Mouse (Mus musculus) megakaryocyte-erythroid progenitor cell, adult 5-6 weeks (primary cell): ENCODE data around the gene Slc38a1. TPM values are rescaled to one million over a fixed set of nuclear protein-coding genes. Genes with fewer than 3 reads are reported as not detected.
"Not testable (repeated sequence)": the region's sequence is repeated elsewhere in the genome, so short reads cannot be mapped to it uniquely, and the experiment has no call there.

Experiments
- ATAC-seq: replicated peaks from 2 replicates; pipeline ENCODE4 v1.8.0; 2016; ENCODE audit warnings: mild to moderate bottlenecking, inconsistent platforms; ENCODE audit not compliant: severe bottlenecking, poor library complexity, low FRiP score, low TSS enrichment
- total RNA-seq, 2 experiments: library from RNA; stranded (forward) in 1 of 2; stranded (reverse) in 1 of 2; fragments of 200-1000, 215-1000 nt in 1 of 2; fragments of >200 nt in 1 of 2; fragmentation: Nextera tagmentation in 1 of 2; gene quantifications; 2 replicates each; pipeline ENCODE4 v1.2.3; 2014 to 2017

Gene Slc38a1
- total RNA-seq, 2 experiments from 2014 or later = 51.3 to 84.0 TPM

DNA sequence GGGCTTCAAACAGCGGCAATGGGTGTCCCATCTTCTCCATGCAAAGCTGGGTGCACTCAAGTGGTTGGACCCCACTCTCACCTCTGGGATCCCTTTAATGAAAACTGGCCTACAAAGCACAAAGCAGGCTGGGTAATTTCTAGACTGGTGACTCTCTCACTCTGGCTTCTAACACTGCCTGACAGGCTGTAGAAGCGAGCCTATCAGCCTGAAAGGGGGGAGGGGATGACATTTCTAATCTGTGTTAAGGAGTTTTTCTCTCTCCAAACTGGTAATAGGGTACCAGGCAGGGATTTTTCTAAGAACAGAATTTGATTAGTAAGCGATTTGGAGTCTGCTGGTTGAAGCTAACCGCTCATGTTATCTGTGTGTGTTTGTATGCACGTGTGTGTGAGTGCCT, 15.8 kb downstream of the Slc38a1 start:
- ATAC-seq = no peak

- ATAC-seq = not testable (repeated sequence)
Observed at GRCm38 (mm10) chr15:96625012-96625411, 17.7 kb downstream of the Slc38a1 start.

DNA sequence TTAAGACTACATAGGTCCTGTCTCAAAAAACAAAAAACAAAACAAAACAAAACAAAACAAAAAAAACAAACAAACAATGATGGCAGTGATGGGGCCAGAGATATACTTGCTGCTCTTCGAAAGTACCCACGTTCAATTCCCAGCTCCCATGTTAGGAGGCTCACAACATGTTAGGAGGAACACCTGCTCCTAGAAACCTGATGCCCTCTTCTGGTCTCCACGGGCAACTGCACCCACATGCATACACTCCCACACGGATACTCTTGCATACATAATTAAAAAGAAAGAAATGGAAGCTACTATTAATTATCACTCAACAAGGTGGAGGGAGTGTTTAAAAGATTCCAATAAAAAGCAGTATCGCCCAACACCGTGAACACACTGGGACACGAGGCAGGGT, 20.3 kb downstream of the Slc38a1 start:
- no peak for ATAC-seq

DNA sequence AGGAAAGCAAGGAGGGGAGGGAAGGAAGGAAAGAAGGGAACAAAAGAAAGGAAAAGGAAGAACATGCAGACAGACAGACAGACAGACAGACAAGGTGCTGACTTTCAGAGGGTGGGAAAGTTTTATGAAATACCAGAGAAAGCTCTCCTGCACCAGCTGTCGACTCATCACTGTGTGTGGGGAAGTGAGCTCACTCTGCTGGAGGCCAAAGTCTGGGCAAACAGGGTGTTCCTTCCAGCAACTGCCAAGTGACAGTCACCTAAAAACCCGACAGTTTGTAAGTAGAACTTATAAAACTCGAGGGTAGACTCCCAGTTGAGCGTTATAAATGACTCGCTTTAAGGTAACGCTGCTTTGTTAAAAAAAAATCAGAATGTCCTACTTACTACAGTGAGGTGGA, 21.0 kb downstream of the Slc38a1 start:
- no peak for ATAC-seq

DNA sequence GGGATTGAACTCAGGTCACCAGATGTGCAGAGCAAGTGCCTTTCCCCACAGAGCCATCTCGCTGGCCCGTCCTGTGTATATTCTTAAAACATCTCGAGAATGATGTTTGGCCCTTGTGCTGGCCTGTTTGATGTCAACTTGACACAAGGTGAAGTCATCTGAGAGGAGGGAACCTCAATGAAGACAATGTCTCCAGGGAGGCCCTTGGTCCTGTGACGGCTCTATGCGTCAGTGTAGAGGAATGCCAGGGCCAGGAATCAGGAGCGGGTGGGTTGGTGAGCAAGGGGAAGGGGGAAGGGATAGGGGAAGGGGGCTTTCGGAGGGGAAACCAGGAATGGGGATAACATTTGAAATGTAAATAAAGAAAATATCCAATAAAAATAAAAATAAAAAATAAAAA, 25.2 kb downstream of the Slc38a1 start:
- no peak for ATAC-seq

- ATAC-seq = no peak
Observed at GRCm38 (mm10) chr15:96608671-96609070, 34.0 kb downstream of the Slc38a1 start.

- ATAC-seq = no peak
Observed at GRCm38 (mm10) chr15:96607422-96607821, 35.3 kb downstream of the Slc38a1 start.

GRCm38 (mm10) chr15:96604282-96604681, 38.4 kb downstream of the Slc38a1 start:
- ATAC-seq = no peak

DNA sequence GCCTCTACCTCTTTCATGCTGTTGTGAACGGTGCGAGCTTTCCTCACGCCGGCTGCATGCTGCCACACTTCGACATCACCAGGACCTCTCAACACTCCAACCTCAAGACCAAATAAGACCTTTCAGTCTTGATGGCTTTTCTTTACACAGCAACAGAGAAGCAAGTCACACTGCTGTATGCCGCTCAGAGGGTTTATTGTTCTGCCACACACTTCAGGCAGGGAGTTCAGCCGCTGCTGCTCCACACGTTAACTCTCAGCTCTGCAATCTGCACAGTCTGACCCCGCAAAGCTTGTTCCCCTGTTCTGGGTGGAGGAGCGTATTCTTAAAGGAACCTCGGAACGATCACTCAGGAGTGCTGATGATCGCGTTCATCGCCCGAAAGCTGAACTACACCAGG, 40.7 kb downstream of the Slc38a1 start:
- no peak for ATAC-seq

DNA sequence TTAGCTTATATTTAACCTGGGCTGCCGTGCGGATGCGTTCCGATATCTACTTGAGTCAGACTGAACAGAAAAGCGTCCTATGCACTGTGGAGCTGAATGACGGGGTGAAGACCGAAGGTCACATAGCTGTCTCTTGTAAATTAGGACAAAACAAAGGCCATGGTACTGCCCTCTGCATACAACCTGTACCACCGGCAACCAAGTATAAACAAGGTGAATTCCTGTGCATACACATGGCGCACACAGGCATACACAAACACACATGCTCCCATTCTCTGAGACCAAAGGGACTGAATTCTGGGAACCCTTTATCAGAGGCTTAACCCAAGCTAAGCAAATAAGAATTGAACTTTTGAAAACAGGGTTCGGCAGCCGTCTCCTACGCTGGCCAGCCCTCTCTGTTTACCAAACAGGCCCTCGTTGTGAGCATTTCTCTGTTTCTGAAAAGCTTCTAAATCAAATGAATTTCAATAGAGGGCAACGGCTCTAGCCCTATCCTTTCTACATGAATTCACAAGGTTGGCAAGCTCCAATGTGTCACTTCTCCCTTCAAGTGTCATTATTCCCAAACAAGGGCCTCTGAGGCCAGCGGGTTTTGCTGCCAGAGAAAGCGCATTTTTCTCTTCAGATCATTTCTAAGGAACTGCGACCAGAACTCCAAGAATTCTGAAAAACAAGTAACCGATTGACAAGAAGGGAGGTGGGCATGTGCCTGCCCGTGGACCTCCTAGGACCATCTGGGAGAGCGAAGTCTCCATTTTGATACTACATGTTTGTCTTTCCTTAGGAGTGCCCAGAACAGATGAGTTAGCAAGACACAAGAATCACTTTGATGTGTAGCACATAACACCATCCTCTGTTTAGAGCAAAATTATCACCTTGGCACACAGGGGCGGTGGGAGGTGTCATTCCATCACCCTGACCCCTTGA, 42.6 kb downstream of the Slc38a1 start:
- ATAC-seq = no peak

DNA sequence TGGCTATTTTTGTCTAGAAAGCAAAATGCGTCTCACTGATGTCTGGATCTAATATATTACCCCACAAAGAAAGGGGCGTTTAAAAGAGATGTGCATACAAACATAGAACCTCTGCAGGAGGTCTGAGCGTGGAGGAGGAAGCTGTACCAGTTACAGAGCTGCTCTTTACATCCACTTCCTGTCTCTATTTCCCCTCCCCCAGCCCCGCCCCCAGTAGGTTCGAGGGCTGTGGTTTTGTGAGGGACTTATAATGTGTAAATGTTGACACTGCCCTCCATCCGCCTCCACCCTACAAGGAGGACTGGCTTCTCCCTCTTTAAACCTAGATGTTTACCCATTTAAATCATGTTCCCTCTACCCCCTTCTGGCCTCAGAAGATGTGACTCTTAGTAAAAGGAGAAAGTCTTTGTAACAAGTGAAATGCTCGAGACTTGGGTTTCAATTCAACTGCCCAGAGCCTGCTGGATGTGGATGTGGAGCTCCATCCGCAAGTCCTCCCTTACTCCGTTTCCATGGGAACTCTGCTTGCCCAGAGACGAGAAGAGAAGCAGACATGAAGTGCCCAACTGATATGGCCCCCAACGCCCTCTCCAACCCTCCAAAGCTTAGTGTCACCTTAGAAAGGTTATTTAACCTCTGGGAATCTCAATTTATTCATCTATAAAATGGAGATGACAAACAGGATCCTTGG, 43.7 kb downstream of the Slc38a1 start:
- no peak for ATAC-seq

- ATAC-seq = no peak
Observed at GRCm38 (mm10) chr15:96597116-96597515, 45.6 kb downstream of the Slc38a1 start.

DNA sequence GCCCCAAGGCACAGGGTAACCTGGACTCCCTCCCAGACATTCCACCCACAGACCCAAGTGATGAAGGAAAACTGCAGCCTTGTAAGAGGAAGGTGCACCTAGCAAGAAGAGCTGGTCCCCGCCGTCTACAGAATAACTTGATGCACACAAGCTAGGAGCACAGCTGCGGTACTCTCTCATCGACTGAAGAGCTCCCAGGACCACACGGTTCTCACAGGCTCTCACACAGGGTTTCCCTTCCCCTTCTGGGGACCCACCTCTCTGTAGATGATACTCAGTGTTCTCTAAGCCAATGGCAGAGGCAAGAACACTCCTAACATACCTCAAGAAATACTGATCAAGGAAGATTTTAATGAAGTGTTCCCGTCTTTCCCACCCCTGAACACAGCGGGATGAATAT, 48.4 kb downstream of the Slc38a1 start:
- ATAC-seq = no peak

DNA sequence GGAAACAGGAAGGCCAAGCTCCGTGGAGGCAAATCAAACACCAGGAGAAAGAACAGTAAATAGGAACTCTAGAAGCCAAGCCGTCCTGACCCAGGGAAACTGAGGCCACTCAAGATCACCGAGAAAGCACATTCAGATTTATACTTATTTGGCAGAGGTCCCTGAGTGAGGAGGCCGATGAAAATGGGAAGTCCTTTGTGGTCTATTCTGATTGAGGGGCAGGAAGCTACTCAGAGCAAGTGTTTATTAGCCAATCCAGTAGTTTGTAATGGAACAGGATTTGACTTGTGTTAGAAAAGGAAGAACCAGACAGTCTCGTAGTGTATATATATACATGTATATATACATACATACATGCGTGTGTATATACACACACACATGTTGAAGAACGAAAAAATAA, 48.8 kb downstream of the Slc38a1 start:
- ATAC-seq = no peak

DNA sequence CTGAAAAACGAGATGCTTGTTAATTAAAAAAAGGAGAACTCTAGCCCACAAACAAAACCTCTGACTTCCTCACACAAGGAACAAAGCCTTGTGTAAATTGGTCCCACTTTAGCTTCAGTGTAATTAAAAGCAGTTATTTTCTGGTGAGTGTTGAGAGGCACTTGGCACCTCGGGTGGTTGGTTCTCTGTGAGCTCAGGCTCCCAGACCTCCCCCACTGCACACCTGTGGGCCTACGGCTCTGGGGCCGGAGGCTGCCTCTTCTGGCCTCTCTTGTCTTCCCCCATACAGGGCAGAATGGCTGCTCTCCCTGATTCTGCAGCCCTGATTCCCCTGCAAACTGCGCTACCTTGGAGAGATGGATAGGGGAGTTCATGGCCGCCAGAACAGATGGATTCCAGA, 49.3 kb downstream of the Slc38a1 start:
- no peak for ATAC-seq

- ATAC-seq = no peak
Observed at GRCm38 (mm10) chr15:96592976-96593375, 49.7 kb downstream of the Slc38a1 start.

DNA sequence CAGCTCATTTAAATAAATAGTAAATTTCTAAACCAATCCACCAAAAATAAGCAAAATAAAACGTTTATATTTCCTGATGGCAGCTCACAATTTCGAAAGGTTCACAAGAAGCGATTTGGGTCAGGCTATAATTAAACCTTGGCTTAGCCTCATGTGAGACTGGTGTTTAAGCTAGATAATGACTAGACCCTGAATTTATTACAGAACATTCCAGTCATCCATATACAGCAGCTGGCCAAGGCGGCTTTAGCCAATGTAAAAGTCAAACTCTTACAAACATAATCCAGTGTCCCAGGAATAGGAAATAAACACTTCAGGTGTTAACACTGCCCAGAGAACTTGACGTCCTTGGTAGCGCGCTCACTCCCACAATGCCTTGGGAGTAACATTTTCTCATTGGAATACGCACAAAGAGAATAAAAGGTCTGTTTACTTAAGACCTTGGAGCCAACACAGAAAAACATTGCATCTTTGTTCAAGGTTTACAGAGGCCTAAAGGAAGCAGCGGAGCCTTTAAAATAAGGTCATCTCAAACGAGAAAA, 50.8 kb downstream of the Slc38a1 start:
- ATAC-seq = no peak

- no peak for ATAC-seq
Observed at GRCm38 (mm10) chr15:96588996-96589657, 53.6 kb downstream of the Slc38a1 start.

DNA sequence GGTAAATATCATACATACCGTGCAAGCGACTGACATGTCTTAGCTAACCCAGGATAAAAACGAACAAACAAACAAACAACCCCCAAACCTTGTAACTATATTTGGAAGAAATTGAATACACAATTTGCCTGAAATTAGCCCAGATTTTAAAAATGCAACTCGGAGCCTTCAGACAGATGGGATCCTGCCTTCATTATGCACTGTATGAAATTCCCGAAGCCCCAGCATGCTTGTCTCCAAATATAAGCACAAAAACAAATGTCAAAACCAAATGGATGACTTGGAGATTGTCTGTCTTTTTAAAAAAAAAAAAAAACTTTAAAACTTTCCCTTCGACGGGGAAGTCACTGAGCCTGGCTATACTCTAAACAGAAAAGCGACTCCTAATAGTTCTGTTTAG, 54.7 kb downstream of the Slc38a1 start:
- no peak for ATAC-seq

DNA sequence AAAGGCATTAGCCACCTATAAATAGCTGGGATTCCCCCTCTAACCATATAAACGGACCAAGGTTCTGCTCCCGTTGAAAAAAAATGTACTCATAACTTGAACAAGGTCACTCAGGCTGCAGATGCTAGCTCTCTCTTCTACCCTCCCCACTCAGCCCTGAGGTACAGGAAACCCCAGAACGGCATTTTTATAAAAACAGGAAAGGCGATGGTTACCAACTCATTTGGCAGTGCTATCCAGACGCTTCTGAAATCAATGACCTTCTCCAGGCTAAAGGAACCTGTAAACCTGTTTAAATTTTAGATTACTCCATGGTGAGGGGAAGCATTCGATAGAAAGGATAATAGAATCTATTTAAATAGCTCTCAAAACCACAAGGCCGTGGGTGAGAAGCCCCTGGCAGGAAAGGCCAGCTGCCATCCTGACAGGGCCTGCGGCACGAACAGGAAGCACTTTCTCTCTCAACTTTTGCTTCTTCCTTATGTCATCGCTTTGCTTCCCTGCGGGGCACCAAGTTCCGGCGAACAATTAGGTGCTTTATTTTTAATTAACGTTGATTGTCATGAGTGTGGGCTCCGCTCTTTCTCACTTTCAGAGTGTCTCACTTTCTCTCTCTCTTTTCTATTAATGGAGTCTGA, 59.2 kb downstream of the Slc38a1 start:
- ATAC-seq = no peak
